Mouse (Mus musculus) hindbrain, embryonic 10.5 days (tissue): ENCODE measurements around the gene Bub1. TPM values are rescaled to one million over a fixed set of nuclear protein-coding genes. Genes with fewer than 3 reads are reported as not detected.
A peak's percentile ranks its signal among the peaks of the same experiment; 100 is the strongest.

Source experiments
- DNase-seq: peaks from one replicate; pipeline ENCODE4 v3.0.0-alpha.2; 2017; ENCODE audit warnings: low spot score
- H3K27ac ChIP-seq: fragments of 300-500 bp; sonication (generic); 2 replicates; pipeline ENCODE4 v1.5.1; 2016; ENCODE audit warnings: mild to moderate bottlenecking, moderate library complexity
- H3K27me3 ChIP-seq: fragments of 300-500 bp; sonication (generic); 2 replicates; pipeline ENCODE4 v1.6.1; 2016; ENCODE audit warnings: mild to moderate bottlenecking; ENCODE audit not compliant: poor library complexity, insufficient read depth, severe bottlenecking
- H3K36me3 ChIP-seq: fragments of 300-500 bp; sonication (generic); 2 replicates; pipeline ENCODE4 v1.6.1; 2016; ENCODE audit warnings: mild to moderate bottlenecking, moderate library complexity
- H3K4me1 ChIP-seq: fragments of 300-500 bp; sonication (generic); replicated peaks from 2 replicates; pipeline ENCODE4 v1.6.1; 2016; ENCODE audit warnings: mild to moderate bottlenecking
- H3K4me3 ChIP-seq: fragments of 300-500 bp; sonication (generic); 2 replicates; pipeline ENCODE4 v1.5.1; 2016; ENCODE audit warnings: mild to moderate bottlenecking, moderate library complexity
- H3K9me3 ChIP-seq: fragments of 300-500 bp; sonication (generic); 2 replicates; pipeline ENCODE4 v1.6.1; 2016; ENCODE audit warnings: mild to moderate bottlenecking, moderate library complexity
- WGBS: fragments of 180-500 bp; shearing (Covaris S2); methylation state at CpG from one replicate; pipeline ENCODE4 v1.1.7; 2016; 5-methylcytosine and 5-hydroxymethylcytosine counted together
- polyA plus RNA-seq: library from polyadenylated mRNA; unstranded; fragments of >200 nt; fragmentation: Nextera tagmentation; extraction: Ambion mirVana; gene quantifications from 2 replicates; pipeline ENCODE4 v1.2.1, GENCODE M21; 2016

Gene Bub1
- polyA plus RNA-seq, 1 experiment from 2014 or later: 64.5 TPM

- Histone ChIP-seq H3K9me3 (no peaks in the 10 kb centered on the region), H3K27me3 (0 out of 2 replicates have a peak, but pooled peaks cover 3% of the 10 kb centered on the region), H3K36me3 (peaks cover 19% of the 10 kb centered on the region), H3K27ac (peak overlapping the region; percentile 89), H3K4me3 (peak overlapping the region; percentile 82), H3K4me1 (peaks cover 25% of the 10 kb centered on the region)
- WGBS: 44% methylated on average over 11 of the region's 11 CpGs
- DNase-seq: no peak
These were observed 603 bp upstream of the Bub1 start for GRCm38 (mm10) chr2:127832103-127832832.

GRCm38 (mm10) chr2:127791919-127792603, 39.6 kb downstream of the Bub1 start, which contains the start of gene Mtln:
Gene Mtln (minus strand): TSS chr2:127792488.
- Histone ChIP-seq H3K4me3 (peak within 1 kb of the TSS; percentile 79), H3K27me3 (no peaks in the 10 kb centered on the region), H3K9me3 (no peaks in the 10 kb centered on the region), H3K4me1 (peaks cover 36% of the 10 kb centered on the region), H3K27ac (peak within 1 kb of the TSS; percentile 97), H3K36me3 (no peaks in the 10 kb centered on the region)
- WGBS: 2% methylated on average over 37 of the region's 37 CpGs
- DNase-seq: peak; percentile 91

- Histone ChIP-seq H3K27ac (peak overlapping the region; percentile 94; the same call in 1 of the 2 replicates), H3K4me3 (peak overlapping the region; percentile 77), H3K27me3 (no peaks in the 10 kb centered on the region), H3K4me1 (peaks cover 36% of the 10 kb centered on the region), H3K9me3 (no peaks in the 10 kb centered on the region), H3K36me3 (no peaks in the 10 kb centered on the region)
- no peak for DNase-seq
- 20% methylated on average over 9 of the region's 9 CpGs for WGBS
These were observed 41.9 kb downstream of the Bub1 start for GRCm38 (mm10) chr2:127789651-127790270.

GRCm38 (mm10) chr2:127789138-127789537, 42.5 kb downstream of the Bub1 start:
- peak overlapping the region; percentile 77 for H3K4me3 ChIP-seq
- DNase-seq: peak; percentile 39
- no peaks in the 10 kb centered on the region for H3K27me3 ChIP-seq
- WGBS: 6% methylated on average over 11 of the region's 11 CpGs
- no peaks in the 10 kb centered on the region for H3K9me3 ChIP-seq
- H3K4me1 ChIP-seq: peaks cover 36% of the 10 kb centered on the region
- no peaks in the 10 kb centered on the region for H3K36me3 ChIP-seq
- peak overlapping the region; percentile 94 for H3K27ac ChIP-seq

- peak; percentile 88 for DNase-seq
- Histone ChIP-seq H3K4me1 (peaks cover 36% of the 10 kb centered on the region), H3K27me3 (no peaks in the 10 kb centered on the region), H3K9me3 (no peaks in the 10 kb centered on the region), H3K27ac (peak within 1 kb of the TSS; percentile 94), H3K36me3 (no peaks in the 10 kb centered on the region), H3K4me3 (peak within 1 kb of the TSS; percentile 77)
- under 1% methylated on average over 40 of the region's 40 CpGs for WGBS
These were observed 43.1 kb downstream of the Bub1 start, which contains the start of gene Nphp1 for GRCm38 (mm10) chr2:127788440-127789116. Gene Nphp1 (minus strand): TSS chr2:127788897.

GRCm38 (mm10) chr2:127787226-127787625, 44.4 kb downstream of the Bub1 start:
- 95% methylated on average over 5 of the region's 5 CpGs for WGBS
- Histone ChIP-seq H3K4me1 (peaks cover 36% of the 10 kb centered on the region), H3K36me3 (no peaks in the 10 kb centered on the region), H3K27ac (no peak overlapping the region), H3K27me3 (no peaks in the 10 kb centered on the region), H3K9me3 (no peaks in the 10 kb centered on the region), H3K4me3 (no peak overlapping the region)
- no peak for DNase-seq

- Histone ChIP-seq H3K9me3 (no peaks in the 10 kb centered on the region), H3K4me3 (no peak overlapping the region)
- WGBS: 89% methylated on average over 5 of the region's 5 CpGs
These were observed 53.2 kb downstream of the Bub1 start for GRCm38 (mm10) chr2:127778451-127778850.

GRCm38 (mm10) chr2:127775013-127775412, 56.7 kb downstream of the Bub1 start:
- H3K36me3 ChIP-seq: peaks cover 78% of the 10 kb centered on the region
- WGBS: 86% methylated on average over 3 of the region's 3 CpGs
- no peak overlapping the region for H3K4me3 ChIP-seq
- no peak overlapping the region for H3K27ac ChIP-seq
- H3K9me3 ChIP-seq: no peaks in the 10 kb centered on the region
- H3K27me3 ChIP-seq: no peaks in the 10 kb centered on the region
- H3K4me1 ChIP-seq: peaks cover 12% of the 10 kb centered on the region
- no peak for DNase-seq

More at GRCm38 (mm10) chr2:127778451-127778850, 53.2 kb downstream of the Bub1 start:
- H3K4me1 ChIP-seq: peaks cover 12% of the 10 kb centered on the region
- no peaks in the 10 kb centered on the region for H3K27me3 ChIP-seq
- H3K27ac ChIP-seq: no peak overlapping the region
- H3K36me3 ChIP-seq: peaks cover 52% of the 10 kb centered on the region
- no peak for DNase-seq

- Histone ChIP-seq H3K4me1 (peaks cover 12% of the 10 kb centered on the region), H3K9me3 (no peaks in the 10 kb centered on the region), H3K4me3 (no peak overlapping the region), H3K27ac (peak overlapping the region; percentile 71), H3K27me3 (no peaks in the 10 kb centered on the region), H3K36me3 (peaks cover 79% of the 10 kb centered on the region)
- WGBS: 37% methylated on average over 1 of the region's 1 CpGs
- DNase-seq: no peak
These were observed 57.1 kb downstream of the Bub1 start for GRCm38 (mm10) chr2:127774578-127774941.

- H3K27ac ChIP-seq: peak overlapping the region; percentile 71
- peaks cover 79% of the 10 kb centered on the region for H3K36me3 ChIP-seq
- no peaks in the 10 kb centered on the region for H3K9me3 ChIP-seq
- H3K27me3 ChIP-seq: no peaks in the 10 kb centered on the region
- 58% methylated on average over 15 of the region's 15 CpGs for WGBS
- DNase-seq: no peak
- no peak overlapping the region for H3K4me3 ChIP-seq
- peaks cover 12% of the 10 kb centered on the region for H3K4me1 ChIP-seq
These were observed 57.6 kb downstream of the Bub1 start for GRCm38 (mm10) chr2:127773938-127774577.

GRCm38 (mm10) chr2:127761587-127761986, 70.1 kb downstream of the Bub1 start:
- Histone ChIP-seq H3K36me3 (peaks cover 91% of the 10 kb centered on the region), H3K27me3 (no peaks in the 10 kb centered on the region), H3K9me3 (no peaks in the 10 kb centered on the region), H3K4me3 (no peak overlapping the region), H3K4me1 (no peaks in the 10 kb centered on the region; the same call in 1 of the 2 replicates), H3K27ac (no peak overlapping the region)
- no peak for DNase-seq
- 92% methylated on average over 5 of the region's 5 CpGs for WGBS

- Histone ChIP-seq H3K27ac (no peak overlapping the region), H3K9me3 (no peaks in the 10 kb centered on the region), H3K27me3 (no peaks in the 10 kb centered on the region), H3K4me1 (no peaks in the 10 kb centered on the region; the same call in 1 of the 2 replicates), H3K36me3 (peaks cover 94% of the 10 kb centered on the region), H3K4me3 (no peak overlapping the region)
- WGBS: 82% methylated on average over 10 of the region's 10 CpGs
- DNase-seq: no peak
These were observed 71.2 kb downstream of the Bub1 start for GRCm38 (mm10) chr2:127760429-127761000.
